Mouse (Mus musculus): Measurements from ENCODE around the gene Mastl. TPM values are rescaled to one million over a fixed set of nuclear protein-coding genes. Genes with fewer than 3 reads are reported as not detected.

Mastl gene
- total RNA-seq, 1 experiment = 30.7 TPM

- Histone ChIP-seq H3K27ac (ENCODE audit: insufficient read depth, low read depth, low read length, poor library complexity, severe bottlenecking) (peak overlapping the region; percentile 32; the same call in 1 of the 2 replicates), H3K36me3 (ENCODE audit: control insufficient read depth, insufficient read depth, low read length, poor library complexity, severe bottlenecking) (no peaks in the 10 kb centered on the region), H3K4me3 (ENCODE audit: insufficient read depth in 1 of 2, low read depth in 1 of 2, low read length in 2 of 2, poor library complexity in 1 of 2, severe bottlenecking in 1 of 2) (peak overlapping the region; percentile 64 to 71), H3K4me1 (ENCODE audit: control insufficient read depth in 2 of 2, insufficient read depth in 2 of 2, low read length in 2 of 2, poor library complexity in 1 of 2) (no peaks in the 10 kb centered on the region; a peak in 2 of 4 replicates), H3K9ac (ENCODE audit: insufficient read depth, low read depth, low read length, poor library complexity, severe bottlenecking) (peak overlapping the region; percentile 66), H3K9me3 (ENCODE audit: control insufficient read depth, insufficient read depth, low read depth, low read length) (no peaks in the 10 kb centered on the region)
- peak; percentile 74 for DNase-seq (ENCODE audit: low read depth, low spot score)
- in situ Hi-C loops (cut with MboI; ENCODE audit: low sequenced_read_pairs in 2 of 2, unreplicated experiment in 2 of 2) = no loop called here
- TF ChIP-seq CHD2 (IDR thresholded peaks at IDR 0.05; ENCODE audit: low read depth, low read length) (no peak), HCFC1 (IDR thresholded peaks at IDR 0.05; ENCODE audit: borderline replicate concordance, insufficient read depth, low read length) (0 out of 2 replicates have a peak, but pooled peaks have one; percentile 41)
These were observed 86.7 kb downstream of the Mastl start for GRCm38 (mm10) chr2:23068894-23069744.

- Histone ChIP-seq H3K27ac (ENCODE audit: insufficient read depth, low read depth, low read length, poor library complexity, severe bottlenecking) (peak overlapping the region; percentile 29; the same call in 1 of the 2 replicates), H3K36me3 (ENCODE audit: control insufficient read depth, insufficient read depth, low read length, poor library complexity, severe bottlenecking) (no peaks in the 10 kb centered on the region), H3K9me3 (ENCODE audit: control insufficient read depth, insufficient read depth, low read depth, low read length) (no peaks in the 10 kb centered on the region), H3K4me1 (ENCODE audit: control insufficient read depth in 2 of 2, insufficient read depth in 2 of 2, low read length in 2 of 2, poor library complexity in 1 of 2) (no peaks in the 10 kb centered on the region; a peak in 2 of 4 replicates), H3K9ac (ENCODE audit: insufficient read depth, low read depth, low read length, poor library complexity, severe bottlenecking) (peak overlapping the region; percentile 66), H3K4me3 (ENCODE audit: insufficient read depth in 1 of 2, low read depth in 1 of 2, low read length in 2 of 2, poor library complexity in 1 of 2, severe bottlenecking in 1 of 2) (peak overlapping the region; percentile 64 to 71)
- no peak for TF ChIP-seq HCFC1 (IDR thresholded peaks at IDR 0.05; ENCODE audit: borderline replicate concordance, insufficient read depth, low read length)
- TF ChIP-seq ZNF384 (IDR thresholded peaks at IDR 0.05; ENCODE audit: low read depth, low read length) = no peak
- no peak for TF ChIP-seq MAFK (IDR thresholded peaks at IDR 0.05; ENCODE audit: insufficient read depth, low read depth, low read length)
- no peak for TF ChIP-seq CHD2 (IDR thresholded peaks at IDR 0.05; ENCODE audit: low read depth, low read length)
- no peak for TF ChIP-seq ZC3H11A (IDR thresholded peaks at IDR 0.05; ENCODE audit: borderline replicate concordance, low read depth, low read length)
- in situ Hi-C loops (cut with MboI; ENCODE audit: low sequenced_read_pairs in 2 of 2, unreplicated experiment in 2 of 2) = no loop called here
- no peak for DNase-seq (ENCODE audit: low read depth, low spot score)
These were observed 87.5 kb downstream of the Mastl start for GRCm38 (mm10) chr2:23068370-23068737.

DNA sequence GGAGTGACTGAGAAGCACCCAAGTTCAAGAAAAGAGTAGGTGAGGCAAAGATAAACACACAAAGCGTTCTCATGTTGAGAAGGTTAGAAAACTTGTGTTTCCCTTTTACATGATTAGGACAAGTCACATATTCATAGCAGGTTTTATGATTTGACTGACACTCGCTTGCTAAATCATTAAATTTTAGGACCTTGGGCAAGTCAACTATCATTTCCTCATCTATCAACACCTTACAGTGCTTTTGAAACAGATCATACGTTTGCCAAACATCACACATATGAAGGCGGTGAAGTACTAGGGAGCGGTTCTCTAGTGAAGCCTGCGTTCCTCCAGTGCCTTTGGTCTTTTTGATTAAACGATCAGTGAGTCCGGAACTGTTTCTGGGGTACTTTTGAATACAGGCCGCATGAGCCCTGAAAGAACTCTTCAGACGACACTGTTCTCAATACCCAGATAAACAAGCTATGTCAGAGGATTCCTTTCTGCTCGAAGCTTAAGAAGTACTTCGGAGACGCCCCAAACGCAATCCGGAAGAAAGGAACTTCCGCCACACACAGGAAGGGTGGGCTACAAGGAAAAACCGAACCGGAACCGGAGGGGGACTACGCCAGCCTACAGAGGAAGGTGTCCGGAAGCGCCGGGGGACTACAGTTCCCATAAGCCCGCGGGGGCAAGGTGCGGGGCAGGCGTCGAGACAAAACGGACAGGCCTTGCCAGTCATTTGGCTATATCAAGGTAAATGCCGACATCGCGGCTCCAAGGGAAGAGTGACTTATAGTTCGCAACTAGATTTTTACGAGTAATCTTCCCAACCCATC, 88.1 kb downstream of the Mastl start, which contains the start of gene Acbd5:
TSS of gene Acbd5 (plus strand) at position 616 of the 818 bp plus-strand sequence.
- H3K36me3 ChIP-seq (ENCODE audit: control insufficient read depth, insufficient read depth, low read length, poor library complexity, severe bottlenecking) = no peaks in the 10 kb centered on the region
- H3K9me3 ChIP-seq (ENCODE audit: control insufficient read depth, insufficient read depth, low read depth, low read length) = no peaks in the 10 kb centered on the region
- TF ChIP-seq HCFC1 (IDR thresholded peaks at IDR 0.05; ENCODE audit: borderline replicate concordance, insufficient read depth, low read length) = peak; percentile 97
- no peak for TF ChIP-seq ZNF384 (IDR thresholded peaks at IDR 0.05; ENCODE audit: low read depth, low read length)
- H3K9ac ChIP-seq (ENCODE audit: insufficient read depth, low read depth, low read length, poor library complexity, severe bottlenecking) = peak within 1 kb of the TSS; percentile 66
- in situ Hi-C loops (cut with MboI; ENCODE audit: low sequenced_read_pairs in 2 of 2, unreplicated experiment in 2 of 2) = no loop called here
- peak within 1 kb of the TSS; percentile 64 to 71 for H3K4me3 ChIP-seq (ENCODE audit: insufficient read depth in 1 of 2, low read depth in 1 of 2, low read length in 2 of 2, poor library complexity in 1 of 2, severe bottlenecking in 1 of 2)
- no peaks in the 10 kb centered on the region; a peak in 2 of 4 replicates for H3K4me1 ChIP-seq (ENCODE audit: control insufficient read depth in 2 of 2, insufficient read depth in 2 of 2, low read length in 2 of 2, poor library complexity in 1 of 2)
- DNase-seq (ENCODE audit: low read depth, low spot score) = peak; percentile 94
- H3K27ac ChIP-seq (ENCODE audit: insufficient read depth, low read depth, low read length, poor library complexity, severe bottlenecking) = peak within 1 kb of the TSS; percentile 32; the same call in 1 of the 2 replicates

Other genes with a start within 250 kb of the Mastl start
- 42.6 and 49.3 TPM in 2 replicates for gene Abi1, start 115.8 kb downstream of the Mastl start, total RNA-seq (2012; rRNA removed)
- 27.2 and 31.7 TPM in 2 replicates for gene Acbd5, start 87.9 kb downstream of the Mastl start, total RNA-seq (2012; rRNA removed)
- 158 and 160 TPM in 2 replicates for gene Yme1l1, start 345 bp upstream of the Mastl start, total RNA-seq (2012; rRNA removed)
- 0.26 TPM in 1 of 2 replicates, not detected in the other for gene 4931423N10Rik, start 51.5 kb upstream of the Mastl start, total RNA-seq (2012; rRNA removed)
- not detected in 2 replicates for gene Nxph2, start 165.2 kb upstream of the Mastl start, total RNA-seq (2012; rRNA removed)

All from ES-E14 (cell line).